In the genomic region with DNA sequence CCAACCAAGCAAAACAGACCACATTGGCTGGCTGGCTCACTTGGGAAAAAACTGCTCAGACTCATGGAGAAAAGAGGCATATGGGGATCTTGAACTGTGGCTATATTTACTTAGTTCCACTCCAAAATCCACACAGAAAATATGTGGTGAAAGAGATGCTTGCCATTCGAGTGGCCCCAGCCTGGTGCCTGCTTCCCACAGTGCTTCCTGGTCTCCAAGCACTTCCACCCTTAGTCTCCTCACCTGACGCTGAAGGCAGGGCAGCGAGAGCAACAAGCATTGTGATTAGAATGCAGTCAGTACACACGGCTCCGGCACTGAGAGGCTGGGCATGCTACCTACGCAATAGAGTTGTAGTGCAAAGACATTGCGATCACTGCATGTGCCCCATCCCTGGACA, we compare ENCODE assay signal across 16 mouse cellular contexts.
"Had no signal": no experiment of that assay in that cellular context is flagged by ENCODE, and none has a peak within 500 bp of the region (broad histone marks: within the 10 kb centered on the region; RNA-seq: fewer than 3 reads in every experiment).

No protein-coding gene starts in this region.

- ATAC-seq: liver, postnatal 0 days; midbrain, embryonic 15.5 days had no signal

- H3K36me3 ChIP-seq: liver, embryonic 13.5 days; liver, embryonic 15.5 days; midbrain, embryonic 15.5 days; stomach, embryonic 15.5 days had no signal

- H3K4me3 ChIP-seq: liver, embryonic 13.5 days; liver, embryonic 15.5 days; megakaryocyte, embryonic 14.5 days; midbrain, embryonic 12.5 days; midbrain, embryonic 15.5 days; neural tube, embryonic 12.5 days; stomach, embryonic 15.5 days had no signal

- H3K9ac ChIP-seq: liver, embryonic 13.5 days; liver, embryonic 15.5 days; liver, postnatal 0 days; midbrain, embryonic 12.5 days; midbrain, embryonic 15.5 days; neural tube, embryonic 12.5 days; stomach, embryonic 15.5 days had no signal

- DNase-seq: liver; liver, embryonic 13.5 days; liver, postnatal 0 days; right cerebral cortex, postnatal 14 days; thymus, adult 2 months; thymus, postnatal 25 days; thymus, postnatal 4 days had no signal

- H3K4me1 ChIP-seq: liver, embryonic 13.5 days; liver, embryonic 15.5 days; stomach, embryonic 15.5 days had no signal

- H3K4me2 ChIP-seq: liver, embryonic 11.5 days; liver, embryonic 13.5 days; liver, embryonic 15.5 days; midbrain, embryonic 12.5 days; midbrain, embryonic 15.5 days; neural tube, embryonic 12.5 days; stomach, embryonic 15.5 days had no signal

- H3K27ac ChIP-seq: liver, embryonic 13.5 days; liver, embryonic 15.5 days; macrophage; midbrain, embryonic 12.5 days; midbrain, embryonic 15.5 days; neural tube, embryonic 12.5 days; stomach, embryonic 15.5 days; stomach, postnatal 0 days had no signal

- H3K9me3 ChIP-seq: liver, embryonic 13.5 days; liver, embryonic 15.5 days; midbrain, embryonic 12.5 days; midbrain, embryonic 15.5 days; neural tube, embryonic 12.5 days; stomach, embryonic 15.5 days had no signal

- H3K27me3 ChIP-seq: liver, embryonic 13.5 days; liver, embryonic 15.5 days; midbrain, embryonic 12.5 days; midbrain, embryonic 15.5 days; neural tube, embryonic 12.5 days; stomach, embryonic 15.5 days had no signal
